ENCODE assay signal across 17 mouse cellular contexts in genomic region chr14:76263682-76264081, GRCm38 (mm10).
"Had no signal": no experiment of that assay in that cellular context is flagged by ENCODE, and none has a peak within 500 bp of the region (broad histone marks: within the 10 kb centered on the region; RNA-seq: fewer than 3 reads in every experiment).

No protein-coding gene starts in this region.

- H3K9ac ChIP-seq: lung, embryonic 15.5 days; midbrain, embryonic 13.5 days; midbrain, embryonic 15.5 days; neural tube, embryonic 12.5 days; stomach, embryonic 15.5 days had no signal

- H3K4me3 ChIP-seq: lung, embryonic 15.5 days; megakaryocyte, embryonic 14.5 days; midbrain, embryonic 13.5 days; midbrain, embryonic 15.5 days; neural tube, embryonic 12.5 days; stomach, embryonic 15.5 days had no signal

- H3K27me3 ChIP-seq: lung, embryonic 15.5 days; megakaryocyte, embryonic 14.5 days; midbrain, embryonic 13.5 days; midbrain, embryonic 15.5 days; neural tube, embryonic 12.5 days; stomach, embryonic 15.5 days had no signal

- H3K4me1 ChIP-seq: lung, embryonic 15.5 days; megakaryocyte, embryonic 14.5 days; neural tube, embryonic 12.5 days; stomach, embryonic 15.5 days had no signal

- ATAC-seq: lung, postnatal 0 days; midbrain, embryonic 13.5 days; midbrain, embryonic 15.5 days had no signal

- H3K4me2 ChIP-seq: lung, embryonic 15.5 days; midbrain, embryonic 11.5 days; midbrain, embryonic 13.5 days; midbrain, embryonic 15.5 days; neural tube, embryonic 12.5 days; stomach, embryonic 15.5 days had no signal

- H3K9me3 ChIP-seq: lung, embryonic 15.5 days; midbrain, embryonic 13.5 days; midbrain, embryonic 15.5 days; stomach, embryonic 15.5 days had no signal

- DNase-seq: lung, adult 2 months; lung, postnatal 14 days; lung, postnatal 36 days; right cerebral cortex, postnatal 14 days; thymus, adult 2 months; thymus, postnatal 25 days; thymus, postnatal 4 days had no signal

- H3K27ac ChIP-seq: lung, embryonic 15.5 days; macrophage; midbrain, embryonic 13.5 days; midbrain, embryonic 15.5 days; neural tube, embryonic 12.5 days; stomach, embryonic 15.5 days; stomach, postnatal 0 days had no signal

- H3K36me3 ChIP-seq: lung, embryonic 15.5 days; midbrain, embryonic 13.5 days; midbrain, embryonic 15.5 days; neural tube, embryonic 12.5 days; stomach, embryonic 15.5 days had no signal
